Mouse (Mus musculus): ENCODE measurements at regions not wholly inside any gene's neighbourhood (a gene's known extent, or its start where the extent isn't known, plus 50 kb on each side); places are given as distances from the start of the nearest gene placed in this dataset.
A peak's percentile ranks its signal among the peaks of the same experiment; 100 is the strongest.

GRCm38 (mm10) chr1:193433493-193434021 is 63.5 kb upstream of the Camk1g start:
- peak; percentile 23 to 28 for DNase-seq (ENCODE audit: low spot score in 2 of 2)
- intact Hi-C loops (cut with DNase I): no loop called here

- intact Hi-C loops (cut with DNase I): no loop called here
- no peak for DNase-seq (ENCODE audit: low spot score in 2 of 2)
Observed at GRCm38 (mm10) chr1:193430231-193430630, 60.1 kb upstream of the Camk1g start.

DNA sequence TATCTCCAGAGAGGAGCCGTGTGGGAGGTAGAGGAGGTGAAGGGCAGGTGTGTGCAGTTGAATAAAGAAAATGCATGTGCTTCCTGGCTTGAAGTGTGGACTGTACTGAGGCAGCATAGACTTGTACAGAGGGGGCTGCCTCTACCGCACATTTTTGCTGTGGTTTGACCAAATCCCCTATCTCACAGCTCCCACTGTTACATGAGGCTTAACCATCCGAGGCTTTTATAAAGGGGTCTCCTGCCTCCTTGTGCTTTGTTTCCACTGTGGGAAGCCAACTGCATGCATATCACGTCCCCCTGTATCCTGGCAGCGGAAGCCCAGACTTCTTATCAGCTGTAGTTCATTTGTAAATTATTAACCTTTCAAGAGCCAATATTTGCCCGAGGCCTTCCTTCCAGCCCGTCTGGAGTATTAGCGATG is 53.6 kb upstream of the Camk1g start:
- DNase-seq (ENCODE audit: low spot score in 2 of 2): no peak
- intact Hi-C loops (cut with DNase I): no loop called here

DNA sequence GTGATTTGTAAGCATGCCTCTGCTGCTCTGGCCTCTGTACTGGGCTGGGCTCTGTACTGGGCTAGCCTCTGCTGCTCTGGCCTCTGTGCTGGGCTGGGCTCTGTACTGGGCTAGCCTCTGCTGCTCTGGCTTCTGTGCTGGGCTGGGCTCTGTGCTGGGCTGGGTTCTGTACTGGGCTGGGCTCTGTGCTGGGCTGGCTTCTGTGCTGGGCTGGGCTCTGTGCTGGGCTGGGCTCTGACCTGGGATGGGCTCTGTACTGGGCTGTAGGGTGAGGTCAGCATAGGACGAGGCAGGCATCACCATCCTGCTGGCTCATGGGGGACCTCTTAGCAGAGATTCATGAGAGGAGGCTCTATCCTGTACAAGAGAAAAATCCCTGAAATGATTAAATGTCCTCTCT is 52.8 kb upstream of the Camk1g start:
- DNase-seq (ENCODE audit: low spot score in 2 of 2): no peak
- intact Hi-C loops (cut with DNase I): no loop called here

DNA sequence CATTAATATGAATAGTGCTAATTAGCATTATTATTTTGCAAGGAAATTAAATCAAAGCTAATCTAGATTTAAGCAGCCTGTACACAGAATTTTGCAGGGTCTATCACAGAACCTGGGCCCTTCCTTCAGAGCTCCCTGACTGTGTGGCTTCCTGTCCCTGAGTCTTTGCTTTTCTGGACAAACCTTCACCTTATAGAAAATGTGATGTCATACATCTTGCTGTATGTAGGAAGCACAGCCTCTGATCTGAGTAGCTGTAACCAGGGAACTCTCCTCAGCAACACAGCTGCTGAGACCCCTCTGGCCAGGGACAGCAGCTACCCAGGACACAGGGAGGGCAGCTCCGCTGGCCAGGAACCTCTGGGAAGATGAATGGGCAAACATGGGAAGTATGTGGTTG is 51.7 kb upstream of the Camk1g start:
- no peak for DNase-seq (ENCODE audit: low spot score in 2 of 2)
- intact Hi-C loops (cut with DNase I): no loop called here

DNA sequence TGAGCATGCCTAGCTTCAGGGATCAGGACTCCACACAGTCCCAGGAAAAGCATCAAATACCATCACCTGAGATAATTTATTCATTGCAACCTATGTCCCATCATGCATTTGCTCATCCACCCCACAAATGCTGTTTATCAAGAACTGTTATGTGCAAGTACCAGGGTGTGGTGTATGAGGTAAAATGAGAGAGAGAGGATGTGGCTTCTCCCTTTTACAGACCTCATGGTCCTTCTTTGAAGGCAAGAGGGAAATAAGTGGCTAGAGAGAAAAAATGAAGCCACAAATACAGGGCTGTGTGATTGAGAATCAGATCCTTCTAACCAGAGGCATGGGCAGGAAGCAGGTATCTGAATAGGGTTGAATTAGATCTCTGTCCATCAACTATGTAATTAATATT is 51.3 kb upstream of the Camk1g start:
- no peak for DNase-seq (ENCODE audit: low spot score in 2 of 2)
- intact Hi-C loops (cut with DNase I): no loop called here

Small RNAs in the stretch of these regions (microRNA-seq; reads per million reads assigned to microRNA genes)
- 7.1 to 7.7 reads per million in 2 experiments for gene Mir205

Measured in left cerebral cortex, postnatal 14 days (tissue).